Mouse (Mus musculus): ENCODE measurements around the gene Gpr153. TPM values are rescaled to one million over a fixed set of nuclear protein-coding genes. Genes with fewer than 3 reads are reported as not detected.

Gpr153 gene
- polyA plus RNA-seq, 1 experiment from 2014 or later: 13.9 TPM

GRCm38 (mm10) chr4:152267748-152268369 is 6.2 kb upstream of the Gpr153 start:
- WGBS: 74% methylated on average over 13 of the region's 13 CpGs
- no peak overlapping the region for H3K27ac ChIP-seq
- no peak for ATAC-seq (ENCODE audit: low FRiP score, low read depth)
- no peaks in the 10 kb centered on the region; the same call in 1 of the 2 replicates for H3K36me3 ChIP-seq
- H3K4me2 ChIP-seq (replicated peaks): no peak overlapping the region
- no peak overlapping the region for H3K4me3 ChIP-seq
- no peaks in the 10 kb centered on the region for H3K9me3 ChIP-seq
- no peak overlapping the region for H3K9ac ChIP-seq
- peaks cover 9% of the 10 kb centered on the region; the same call in 1 of the 2 replicates for H3K27me3 ChIP-seq (replicated peaks)
- peaks cover 27% of the 10 kb centered on the region for H3K4me1 ChIP-seq

- Histone ChIP-seq H3K9ac (no peak overlapping the region), H3K4me2 (replicated peaks) (no peak overlapping the region), H3K27ac (no peak overlapping the region), H3K27me3 (replicated peaks) (peaks cover 28% of the 10 kb centered on the region), H3K36me3 (no peaks in the 10 kb centered on the region; the same call in 1 of the 2 replicates), H3K4me3 (no peak overlapping the region), H3K9me3 (no peaks in the 10 kb centered on the region), H3K4me1 (peaks cover 36% of the 10 kb centered on the region)
- 88% methylated on average over 13 of the region's 13 CpGs for WGBS
- no peak for ATAC-seq (ENCODE audit: low FRiP score, low read depth)
Measured at GRCm38 (mm10) chr4:152269967-152270366, 4.1 kb upstream of the Gpr153 start.

DNA sequence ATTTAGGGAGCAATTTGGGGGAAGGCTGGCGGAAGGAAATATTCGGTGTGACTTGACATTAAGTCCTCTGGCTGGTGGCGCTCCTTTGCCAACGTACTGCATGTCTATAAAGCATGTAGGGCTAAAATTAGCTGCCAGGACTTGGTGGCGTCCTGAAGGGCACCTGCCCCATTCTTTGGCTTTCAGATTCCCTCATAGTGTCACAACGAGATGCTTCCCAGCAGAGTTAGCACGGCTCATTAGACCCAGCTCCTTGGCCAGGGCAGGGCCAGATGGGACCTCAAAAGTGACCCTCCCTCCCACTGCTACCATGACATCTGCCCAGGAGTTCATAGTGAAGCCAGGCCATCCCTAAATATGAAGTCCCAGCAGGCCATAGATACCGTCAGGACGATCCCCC is 3.4 kb upstream of the Gpr153 start:
- WGBS: 73% methylated on average over 9 of the region's 9 CpGs
- H3K4me3 ChIP-seq: no peak overlapping the region
- no peak overlapping the region for H3K4me2 ChIP-seq (replicated peaks)
- no peak overlapping the region for H3K27ac ChIP-seq
- H3K4me1 ChIP-seq: peaks cover 38% of the 10 kb centered on the region
- peaks cover 35% of the 10 kb centered on the region for H3K27me3 ChIP-seq (replicated peaks)
- H3K9ac ChIP-seq: no peak overlapping the region
- no peak for ATAC-seq (ENCODE audit: low FRiP score, low read depth)
- no peaks in the 10 kb centered on the region; the same call in 1 of the 2 replicates for H3K36me3 ChIP-seq
- no peaks in the 10 kb centered on the region for H3K9me3 ChIP-seq

DNA sequence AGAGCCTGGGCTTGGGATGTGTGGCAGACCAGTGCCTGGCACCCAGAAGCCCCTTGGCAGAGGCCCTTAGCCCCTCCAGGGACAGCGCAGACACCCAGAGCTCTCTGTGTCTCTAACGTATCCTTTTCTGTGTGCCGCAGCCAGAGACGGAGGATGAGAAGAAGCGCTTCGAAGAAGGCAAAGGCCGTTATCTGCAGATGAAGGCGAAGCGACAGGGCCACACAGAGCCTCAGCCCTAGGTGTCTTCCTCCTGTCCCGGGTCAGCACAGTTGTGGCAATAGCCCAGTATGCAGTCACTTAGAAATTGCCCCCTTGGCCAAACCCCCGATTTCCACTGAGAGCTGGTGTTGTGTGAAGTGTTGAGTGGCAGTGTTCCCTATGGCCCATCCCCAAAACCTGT is 2.7 kb upstream of the Gpr153 start:
- ATAC-seq (ENCODE audit: low FRiP score, low read depth): no peak
- Histone ChIP-seq H3K9ac (no peak overlapping the region), H3K4me2 (replicated peaks) (no peak overlapping the region), H3K36me3 (no peaks in the 10 kb centered on the region; the same call in 1 of the 2 replicates), H3K9me3 (no peaks in the 10 kb centered on the region), H3K27ac (no peak overlapping the region), H3K27me3 (replicated peaks) (peaks cover 42% of the 10 kb centered on the region), H3K4me1 (peaks cover 38% of the 10 kb centered on the region), H3K4me3 (no peak overlapping the region)
- 89% methylated on average over 11 of the region's 11 CpGs for WGBS

- Histone ChIP-seq H3K27ac (no peak overlapping the region), H3K4me3 (no peak overlapping the region), H3K36me3 (no peaks in the 10 kb centered on the region; the same call in 1 of the 2 replicates), H3K4me1 (peaks cover 38% of the 10 kb centered on the region), H3K27me3 (replicated peaks) (peaks cover 49% of the 10 kb centered on the region), H3K9me3 (no peaks in the 10 kb centered on the region), H3K9ac (no peak overlapping the region), H3K4me2 (replicated peaks) (no peak overlapping the region)
- ATAC-seq (ENCODE audit: low FRiP score, low read depth): no peak
- WGBS: 72% methylated on average over 7 of the region's 7 CpGs
Measured at GRCm38 (mm10) chr4:152272006-152272405, 2.0 kb upstream of the Gpr153 start.

- H3K4me3 ChIP-seq: no peak overlapping the region
- H3K4me1 ChIP-seq: peaks cover 34% of the 10 kb centered on the region
- peaks cover 51% of the 10 kb centered on the region for H3K27me3 ChIP-seq (replicated peaks)
- 48% methylated on average over 9 of the region's 9 CpGs for WGBS
- no peak overlapping the region for H3K4me2 ChIP-seq (replicated peaks)
- H3K36me3 ChIP-seq: no peaks in the 10 kb centered on the region; the same call in 1 of the 2 replicates
- no peak overlapping the region for H3K27ac ChIP-seq
- ATAC-seq (ENCODE audit: low FRiP score, low read depth): peak; percentile 18; the same call in 1 of the 2 replicates
- H3K9ac ChIP-seq: no peak overlapping the region
- no peaks in the 10 kb centered on the region for H3K9me3 ChIP-seq
Measured at GRCm38 (mm10) chr4:152272449-152273049, 1.5 kb upstream of the Gpr153 start.

- H3K4me2 ChIP-seq (replicated peaks): peak overlapping the region; percentile 95
- ATAC-seq (ENCODE audit: low FRiP score, low read depth): no peak
- no peak overlapping the region for H3K4me3 ChIP-seq
- no peaks in the 10 kb centered on the region; the same call in 1 of the 2 replicates for H3K36me3 ChIP-seq
- H3K9me3 ChIP-seq: no peaks in the 10 kb centered on the region
- no peak overlapping the region for H3K9ac ChIP-seq
- 24% methylated on average over 3 of the region's 3 CpGs for WGBS
- no peak overlapping the region for H3K27ac ChIP-seq
- H3K27me3 ChIP-seq (replicated peaks): peaks cover 51% of the 10 kb centered on the region
- peaks cover 32% of the 10 kb centered on the region for H3K4me1 ChIP-seq
Measured at GRCm38 (mm10) chr4:152273191-152273590, 841 bp upstream of the Gpr153 start.

DNA sequence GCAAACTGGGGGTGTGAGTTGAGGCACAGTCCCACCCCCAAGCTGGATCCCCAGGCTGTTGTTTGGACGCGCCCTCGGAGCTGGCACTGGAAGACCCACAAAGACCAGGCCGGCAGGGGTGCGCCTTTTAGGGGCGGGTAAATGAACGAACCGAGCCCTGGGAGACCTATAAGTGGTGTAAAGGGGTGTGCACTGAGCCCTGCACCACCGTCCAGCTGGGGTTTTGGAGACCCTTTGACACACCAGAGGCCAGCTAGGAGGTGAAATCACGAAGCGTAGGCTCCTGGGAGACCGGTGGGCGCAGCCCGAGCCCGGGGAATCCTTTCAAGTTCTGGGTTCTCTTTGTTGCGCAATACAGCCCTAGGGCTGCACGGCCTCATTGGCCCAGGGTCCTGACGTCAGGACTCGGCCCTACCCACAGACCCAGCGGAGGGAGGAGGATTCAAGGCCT is 674 bp downstream of the Gpr153 start:
- Histone ChIP-seq H3K9me3 (no peaks in the 10 kb centered on the region), H3K27me3 (replicated peaks) (peaks cover 60% of the 10 kb centered on the region), H3K4me3 (peak overlapping the region; percentile 56), H3K36me3 (no peaks in the 10 kb centered on the region; the same call in 1 of the 2 replicates), H3K27ac (no peak overlapping the region), H3K4me1 (peaks cover 32% of the 10 kb centered on the region), H3K9ac (peak overlapping the region; percentile 75), H3K4me2 (replicated peaks) (peak overlapping the region; percentile 95)
- 2% methylated on average over 20 of the region's 20 CpGs for WGBS
- ATAC-seq (ENCODE audit: low FRiP score, low read depth): 0 out of 2 replicates have a peak, but pooled peaks have one; percentile 32

- no peak overlapping the region for H3K4me2 ChIP-seq (replicated peaks)
- no peak overlapping the region for H3K27ac ChIP-seq
- H3K27me3 ChIP-seq (replicated peaks): peaks cover 80% of the 10 kb centered on the region
- H3K4me1 ChIP-seq: peaks cover 32% of the 10 kb centered on the region
- ATAC-seq (ENCODE audit: low FRiP score, low read depth): no peak
- H3K4me3 ChIP-seq: no peak overlapping the region
- 54% methylated on average over 10 of the region's 10 CpGs for WGBS
- H3K9me3 ChIP-seq: no peaks in the 10 kb centered on the region
- no peaks in the 10 kb centered on the region for H3K36me3 ChIP-seq
- no peak overlapping the region for H3K9ac ChIP-seq
Measured at GRCm38 (mm10) chr4:152276389-152277347, 2.6 kb downstream of the Gpr153 start.

DNA sequence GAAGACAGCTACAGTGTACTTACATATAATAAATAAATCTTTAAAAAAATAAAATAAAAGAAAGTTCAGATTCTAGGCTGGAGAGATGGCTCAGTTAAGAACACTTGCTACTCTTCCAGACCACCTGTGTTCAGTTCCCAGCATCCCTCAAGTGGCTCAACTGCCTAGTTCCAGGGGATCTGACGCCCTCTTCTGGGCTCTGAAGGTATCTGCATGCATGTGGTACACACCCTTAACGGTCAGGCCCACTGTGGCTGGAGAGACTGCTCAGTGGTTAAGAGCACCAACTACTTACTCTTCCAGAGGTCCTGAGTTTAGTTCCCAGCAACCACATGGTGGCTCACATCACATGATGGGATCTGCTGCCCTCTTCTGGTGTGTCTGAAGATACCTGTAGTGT is 3.9 kb downstream of the Gpr153 start:
- Histone ChIP-seq H3K4me3 (no peak overlapping the region), H3K9me3 (no peaks in the 10 kb centered on the region), H3K27ac (no peak overlapping the region), H3K4me1 (peaks cover 26% of the 10 kb centered on the region), H3K9ac (no peak overlapping the region), H3K27me3 (replicated peaks) (peaks cover 83% of the 10 kb centered on the region), H3K4me2 (replicated peaks) (no peak overlapping the region), H3K36me3 (no peaks in the 10 kb centered on the region)
- ATAC-seq (ENCODE audit: low FRiP score, low read depth): no peak
- WGBS: 75% methylated on average over 2 of the region's 2 CpGs

GRCm38 (mm10) chr4:152278986-152279385 is 5.0 kb downstream of the Gpr153 start:
- no peak overlapping the region for H3K9ac ChIP-seq
- H3K36me3 ChIP-seq: no peaks in the 10 kb centered on the region
- peaks cover 85% of the 10 kb centered on the region for H3K27me3 ChIP-seq (replicated peaks)
- peaks cover 24% of the 10 kb centered on the region for H3K4me1 ChIP-seq
- no peaks in the 10 kb centered on the region for H3K9me3 ChIP-seq
- WGBS: 88% methylated on average over 23 of the region's 23 CpGs
- no peak for ATAC-seq (ENCODE audit: low FRiP score, low read depth)
- H3K4me3 ChIP-seq: no peak overlapping the region
- no peak overlapping the region for H3K27ac ChIP-seq
- no peak overlapping the region for H3K4me2 ChIP-seq (replicated peaks)

- ATAC-seq (ENCODE audit: low FRiP score, low read depth): no peak
- H3K9me3 ChIP-seq: no peaks in the 10 kb centered on the region
Measured at GRCm38 (mm10) chr4:152281601-152282000, 7.6 kb downstream of the Gpr153 start.

More at GRCm38 (mm10) chr4:152281601-152282000, 7.6 kb downstream of the Gpr153 start:
- Histone ChIP-seq H3K36me3 (no peaks in the 10 kb centered on the region), H3K4me2 (replicated peaks) (no peak overlapping the region), H3K27me3 (replicated peaks) (peaks cover 85% of the 10 kb centered on the region), H3K27ac (no peak overlapping the region), H3K4me1 (peaks cover 23% of the 10 kb centered on the region), H3K9ac (no peak overlapping the region), H3K4me3 (no peak overlapping the region)
- WGBS: 59% methylated on average over 15 of the region's 15 CpGs
